Mouse (Mus musculus) megakaryocyte, embryonic 14.5 days (primary cell): ENCODE results near the gene Olfr639. TPM values are rescaled to one million over a fixed set of nuclear protein-coding genes. Genes with fewer than 3 reads are reported as not detected.
"Not testable (repeated sequence)": the region's sequence is repeated elsewhere in the genome, so short reads cannot be mapped to it uniquely, and the experiment has no call there.

ENCODE experiments used
- H3K27me3 ChIP-seq: replicated peaks from 2 replicates; pipeline ENCODE3; 2012; ENCODE audit warnings: inconsistent platforms
- H3K36me3 ChIP-seq: replicated peaks from 2 replicates; pipeline ENCODE3; 2012; ENCODE audit warnings: low read length, inconsistent platforms, mixed read lengths
- H3K4me1 ChIP-seq: 2 replicates; pipeline ENCODE4 v1.6.1; 2012; ENCODE audit warnings: inconsistent platforms
- H3K4me3 ChIP-seq: replicated peaks from 2 replicates; pipeline ENCODE3; 2012; ENCODE audit warnings: moderate library complexity, mild to moderate bottlenecking, inconsistent platforms
- H3K9me3 ChIP-seq: 2 replicates; pipeline ENCODE4 v1.6.1; 2012; ENCODE audit warnings: inconsistent platforms
- FLI1 ChIP-seq: IDR thresholded peaks from 2 replicates; pipeline ENCODE4 v1.6.1; 2012; ENCODE audit warnings: low read length, inconsistent platforms, mixed read lengths
- GATA1 ChIP-seq: IDR thresholded peaks from 3 replicates; pipeline ENCODE4 v1.6.1; 2012; ENCODE audit warnings: mixed read lengths, low read length, inconsistent platforms, borderline replicate concordance
- polyA plus RNA-seq: library from polyadenylated mRNA; stranded (reverse); fragments of >175 nt; gene quantifications from 2 replicates; pipeline ENCODE4 v1.2.3, GENCODE M21; 2012; ENCODE audit warnings: low replicate concordance; ENCODE audit not compliant: insufficient read depth

The Olfr639 gene
- polyA plus RNA-seq, 1 experiment = not detected

DNA sequence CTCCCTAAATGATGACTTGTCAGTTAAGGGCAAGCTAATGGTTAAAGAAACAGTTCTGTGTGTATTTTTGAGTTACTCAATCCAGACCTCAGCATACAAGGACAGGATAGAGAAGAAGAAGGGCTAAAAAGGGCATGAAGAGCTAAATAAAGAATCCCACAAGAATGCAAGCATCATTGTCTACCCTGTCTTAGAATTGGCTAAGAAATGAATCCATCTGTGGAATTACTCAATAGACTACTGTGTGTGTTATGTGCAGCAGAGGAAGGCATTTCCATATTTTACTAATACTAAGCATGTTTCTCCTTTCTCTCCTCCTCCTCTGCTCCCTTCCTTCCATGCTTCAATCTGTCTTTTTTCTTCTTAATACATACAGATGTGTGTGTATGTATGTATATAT lies 18.0 kb downstream of the Olfr639 start:
- no peaks in the 10 kb centered on the region for H3K27me3 ChIP-seq
- no peak for TF ChIP-seq FLI1
- no peak for TF ChIP-seq GATA1

DNA sequence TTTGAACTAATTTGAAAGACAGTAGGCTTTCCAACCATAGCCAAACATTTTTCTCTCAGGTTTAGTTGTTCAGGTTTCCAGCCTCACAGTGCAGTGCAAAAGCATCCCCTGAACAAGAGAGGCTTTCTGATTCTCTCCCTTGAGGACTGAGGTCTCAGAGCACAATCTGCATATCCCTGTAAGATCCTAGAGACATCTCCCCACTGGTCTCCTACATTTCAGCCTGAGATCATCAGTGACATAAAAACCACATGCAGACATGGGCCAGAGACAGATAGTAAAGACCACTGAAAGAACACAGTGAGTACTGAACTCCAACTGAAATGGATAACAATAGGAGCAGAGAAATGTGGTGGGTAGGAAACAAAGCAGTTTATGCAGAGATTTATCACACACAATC lies 18.7 kb downstream of the Olfr639 start, which contains the start of gene Olfr638:
Gene Olfr638, plus strand, starts transcription at position 301 of the 400 bp plus-strand sequence.
- Histone ChIP-seq H3K4me1 (no peaks in the 10 kb centered on the region), H3K27me3 (no peaks in the 10 kb centered on the region), H3K36me3 (no peaks in the 10 kb centered on the region), H3K4me3 (no peak within 1 kb of the TSS), H3K9me3 (no peaks in the 10 kb centered on the region)
- TF ChIP-seq FLI1 = no peak
- TF ChIP-seq GATA1 = no peak

More for the DNA sequence above, 18.0 kb downstream of the Olfr639 start:
- Histone ChIP-seq H3K36me3 (no peaks in the 10 kb centered on the region), H3K4me3 (no peak overlapping the region), H3K9me3 (no peaks in the 10 kb centered on the region), H3K4me1 (no peaks in the 10 kb centered on the region)

DNA sequence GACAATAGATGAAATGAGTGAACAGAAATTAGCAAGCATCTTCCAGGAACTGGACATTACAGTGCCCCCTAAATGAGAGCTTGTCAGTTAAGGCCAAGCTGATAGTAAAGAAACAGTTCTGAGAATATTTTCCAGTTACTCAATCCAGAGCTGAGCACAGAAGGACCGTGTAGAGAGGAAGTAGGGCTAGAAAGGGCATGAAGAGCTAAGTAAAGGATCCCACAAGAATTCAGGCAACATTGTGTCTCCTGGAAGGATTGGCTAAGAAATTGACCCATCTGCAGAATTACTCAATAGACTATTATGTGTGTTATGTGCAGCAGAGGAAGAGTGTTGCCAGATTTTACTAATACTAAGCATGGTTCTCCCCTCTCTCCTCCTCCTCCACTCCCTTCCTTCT lies 45.3 kb downstream of the Olfr639 start:
- Histone ChIP-seq H3K9me3 (no peaks in the 10 kb centered on the region), H3K36me3 (no peaks in the 10 kb centered on the region), H3K27me3 (no peaks in the 10 kb centered on the region), H3K4me1 (no peaks in the 10 kb centered on the region), H3K4me3 (no peak overlapping the region)
- TF ChIP-seq FLI1 = no peak
- no peak for TF ChIP-seq GATA1

DNA sequence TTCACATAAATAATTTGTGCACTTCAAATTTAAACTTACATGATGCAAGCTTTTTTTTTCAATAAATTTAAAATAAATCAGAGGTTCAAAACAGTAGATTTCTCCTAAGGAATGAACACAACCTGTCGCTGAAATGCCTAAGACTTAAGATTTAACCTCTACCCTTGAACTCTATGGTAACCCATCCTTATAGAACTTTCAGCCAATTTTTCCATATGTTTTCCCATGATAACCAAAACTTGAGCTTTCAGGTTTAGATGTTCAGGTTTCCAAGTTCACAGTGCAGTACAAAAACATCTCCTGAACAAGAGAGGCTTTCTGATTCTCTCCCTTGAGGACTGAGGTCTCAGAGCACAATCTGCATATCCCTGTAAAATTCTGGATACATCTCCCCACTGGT lies 46.3 kb downstream of the Olfr639 start, which contains the start of gene Olfr635:
Gene Olfr635, plus strand, starts transcription at position 301 of the 400 bp plus-strand sequence.
- no peaks in the 10 kb centered on the region for H3K9me3 ChIP-seq
- TF ChIP-seq FLI1 = no peak
- H3K27me3 ChIP-seq = no peaks in the 10 kb centered on the region

DNA sequence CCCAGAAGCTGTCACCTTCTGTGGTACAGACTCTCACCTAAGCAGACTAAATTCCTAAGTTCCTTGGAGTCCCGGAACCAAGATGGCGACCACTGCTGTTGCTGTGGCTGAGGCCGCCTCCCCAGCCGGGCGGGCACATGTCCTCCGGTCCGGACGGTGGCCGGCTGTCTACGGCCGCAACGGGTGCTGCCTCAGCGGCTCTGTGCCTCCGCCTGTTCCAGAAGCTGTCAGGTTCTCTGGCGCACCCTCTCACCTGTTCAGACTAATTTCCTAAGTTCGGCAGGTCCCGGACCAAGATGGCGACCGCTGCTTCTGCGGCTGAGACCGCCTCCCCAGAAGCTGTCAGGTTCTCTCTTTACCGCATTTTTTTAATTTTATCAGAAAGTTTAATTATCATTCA lies 50.2 kb downstream of the Olfr639 start:
- not testable (repeated sequence) for H3K4me3 ChIP-seq, H3K36me3 ChIP-seq, H3K27me3 ChIP-seq, H3K9me3 ChIP-seq, H3K4me1 ChIP-seq

More for the DNA sequence above, 46.3 kb downstream of the Olfr639 start, which contains the start of gene Olfr635:
- Histone ChIP-seq H3K4me3 (no peak within 1 kb of the TSS), H3K4me1 (no peaks in the 10 kb centered on the region), H3K36me3 (no peaks in the 10 kb centered on the region)

Other genes starting within 250 kb of the Olfr639 start
- gene Olfr69, start 245.7 kb downstream of the Olfr639 start, polyA plus RNA-seq = not detected in 2 replicates
- gene Olfr68, start 237.6 kb downstream of the Olfr639 start, polyA plus RNA-seq = not detected in 2 replicates
- gene Olfr67, start 225.5 kb downstream of the Olfr639 start, polyA plus RNA-seq = not detected in 2 replicates
- 492 and 1,761 TPM in 2 replicates for gene Hbb-bt, start 203.3 kb downstream of the Olfr639 start, polyA plus RNA-seq
- gene Hbb-bs, start 189.2 kb downstream of the Olfr639 start, polyA plus RNA-seq = 423 and 663 TPM in 2 replicates
- not detected in 2 replicates for gene Hbb-bh2, start 176.8 kb downstream of the Olfr639 start, polyA plus RNA-seq
- not detected in 2 replicates for gene Hbb-bh1, start 174.1 kb downstream of the Olfr639 start, polyA plus RNA-seq
- gene Hbb-y, start 164.1 kb downstream of the Olfr639 start, polyA plus RNA-seq = 3.6 TPM in 1 of 2 replicates, not detected in the other
- not detected in 2 replicates for gene Olfr66, start 131.1 kb downstream of the Olfr639 start, polyA plus RNA-seq
- gene Olfr64, start 122.8 kb downstream of the Olfr639 start, polyA plus RNA-seq = not detected in 2 replicates
- not detected in 2 replicates for gene Olfr65, start 113.8 kb downstream of the Olfr639 start, polyA plus RNA-seq
- not detected in 2 replicates for gene Olfr631, start 88.5 kb downstream of the Olfr639 start, polyA plus RNA-seq
- not detected in 2 replicates for gene Olfr632, start 83.0 kb downstream of the Olfr639 start, polyA plus RNA-seq
- gene Olfr633, start 72.9 kb downstream of the Olfr639 start, polyA plus RNA-seq = not detected in 2 replicates
- gene Olfr635, start 46.2 kb downstream of the Olfr639 start, polyA plus RNA-seq = not detected in 2 replicates
- not detected in 2 replicates for gene Olfr638, start 18.6 kb downstream of the Olfr639 start, polyA plus RNA-seq
- not detected in 2 replicates for gene Olfr640, start 8.3 kb upstream of the Olfr639 start, polyA plus RNA-seq
- gene Olfr641, start 18.1 kb upstream of the Olfr639 start, polyA plus RNA-seq = not detected in 2 replicates
- gene Olfr642, start 35.4 kb upstream of the Olfr639 start, polyA plus RNA-seq = not detected in 2 replicates
- 0.04 TPM in 1 of 2 replicates, not detected in the other for gene 4930516K23Rik, start 44.1 kb upstream of the Olfr639 start, polyA plus RNA-seq
- gene Olfr644, start 54.6 kb upstream of the Olfr639 start, polyA plus RNA-seq = not detected in 2 replicates
- gene Olfr645, start 68.2 kb upstream of the Olfr639 start, polyA plus RNA-seq = not detected in 2 replicates
- gene Olfr646, start 87.6 kb upstream of the Olfr639 start, polyA plus RNA-seq = 0.13 TPM in 1 of 2 replicates, not detected in the other
- gene Ubqln5, start 112.5 kb upstream of the Olfr639 start, polyA plus RNA-seq = not detected in 2 replicates
- gene Olfr643, start 120.1 kb upstream of the Olfr639 start, polyA plus RNA-seq = not detected in 2 replicates
- not detected in 2 replicates for gene Ubqln3, start 126.0 kb upstream of the Olfr639 start, polyA plus RNA-seq
- 0.06 TPM in 1 of 2 replicates, not detected in the other for gene Ubqlnl, start 133.3 kb upstream of the Olfr639 start, polyA plus RNA-seq
- not detected in 2 replicates for gene Olfm5, start 147.5 kb upstream of the Olfr639 start, polyA plus RNA-seq
- not detected in 2 replicates for gene Olfr648, start 166.1 kb upstream of the Olfr639 start, polyA plus RNA-seq
- not detected in 2 replicates for gene Olfr649, start 178.7 kb upstream of the Olfr639 start, polyA plus RNA-seq
- gene Trim6, start 201.5 kb upstream of the Olfr639 start, polyA plus RNA-seq = 0.39 and 1.5 TPM in 2 replicates
- 0.30 TPM in 1 of 2 replicates, not detected in the other for gene Trim34a, start 227.2 kb upstream of the Olfr639 start, polyA plus RNA-seq